Mouse (Mus musculus) liver, adult 2 months (tissue): ENCODE results near the gene Teddm1b. TPM values are rescaled to one million over a fixed set of nuclear protein-coding genes. Genes with fewer than 3 reads are reported as not detected.

ENCODE experiments used
- DNase-seq: peaks from one replicate; pipeline ENCODE4 v3.0.0-alpha.2; 2011; ENCODE audit warnings: low read depth, low spot score; ENCODE audit errors: extremely low read depth
- H3K27ac ChIP-seq: fragments of 200-500 bp; replicated peaks from 2 replicates; pipeline ENCODE4 v1.5.1; 2012; ENCODE audit warnings: low read depth, mild to moderate bottlenecking, control low read depth, inconsistent platforms, low read length; ENCODE audit not compliant: insufficient read depth
- H3K27me3 ChIP-seq: fragments of 200-500 bp; 2 replicates; pipeline ENCODE4 v1.6.1; 2012; ENCODE audit warnings: mild to moderate bottlenecking, moderate library complexity, low read length, inconsistent platforms; ENCODE audit not compliant: control insufficient read depth, insufficient read depth
- H3K36me3 ChIP-seq: fragments of 200-500 bp; 2 replicates; pipeline ENCODE4 v1.6.1; 2012; ENCODE audit warnings: low read length, inconsistent platforms; ENCODE audit not compliant: control insufficient read depth, insufficient read depth
- H3K4me1 ChIP-seq: fragments of 200-500 bp; 2 replicates; pipeline ENCODE4 v1.6.1; 2011; ENCODE audit warnings: low read length; ENCODE audit not compliant: control insufficient read depth, insufficient read depth
- H3K4me3 ChIP-seq: fragments of 200-500 bp; 2 replicates; pipeline ENCODE4 v1.5.1; 2011; ENCODE audit warnings: low read depth, mild to moderate bottlenecking, control low read depth, low read length, moderate library complexity; ENCODE audit not compliant: insufficient read depth
- H3K79me2 ChIP-seq: fragments of 200-500 bp; 2 replicates; pipeline ENCODE4 v1.6.1; 2012; ENCODE audit warnings: inconsistent platforms, mild to moderate bottlenecking, low read length, moderate library complexity; ENCODE audit not compliant: control insufficient read depth, insufficient read depth
- H3K9ac ChIP-seq: fragments of 200-500 bp; 2 replicates; pipeline ENCODE4 v1.6.1; 2012; ENCODE audit warnings: low read depth, mild to moderate bottlenecking, control low read depth, inconsistent platforms, low read length
- CTCF ChIP-seq: fragments of 200-500 bp; IDR thresholded peaks from 2 replicates; pipeline ENCODE4 v1.5.1; 2011; ENCODE audit warnings: low read depth, low read length, control low read depth
- POLR2A ChIP-seq: fragments of 200-500 bp; IDR thresholded peaks from 2 replicates; pipeline ENCODE4 v1.6.1; 2011; ENCODE audit warnings: low read length, control low read depth; ENCODE audit not compliant: insufficient read depth; ENCODE audit errors: extremely low read depth
- WGBS: fragments of 180-500 bp; shearing (Covaris S2); methylation state at CpG from one replicate; pipeline ENCODE4 v1.1.7; 2018; 5-methylcytosine and 5-hydroxymethylcytosine counted together
- polyA plus RNA-seq: library from polyadenylated mRNA; depleted of rRNA; stranded (reverse); fragments of >200 nt; gene quantifications from 2 replicates; pipeline ENCODE4 v1.2.3, GENCODE M21; 2012
- total RNA-seq: library from RNA; depleted of rRNA; stranded (reverse); fragments of >200 nt; gene quantifications from 2 replicates; pipeline ENCODE4 v1.2.3, GENCODE M21; 2014

Teddm1b gene
- total and polyA plus RNA-seq, 2 experiments = 0.09 to 0.10 TPM

DNA sequence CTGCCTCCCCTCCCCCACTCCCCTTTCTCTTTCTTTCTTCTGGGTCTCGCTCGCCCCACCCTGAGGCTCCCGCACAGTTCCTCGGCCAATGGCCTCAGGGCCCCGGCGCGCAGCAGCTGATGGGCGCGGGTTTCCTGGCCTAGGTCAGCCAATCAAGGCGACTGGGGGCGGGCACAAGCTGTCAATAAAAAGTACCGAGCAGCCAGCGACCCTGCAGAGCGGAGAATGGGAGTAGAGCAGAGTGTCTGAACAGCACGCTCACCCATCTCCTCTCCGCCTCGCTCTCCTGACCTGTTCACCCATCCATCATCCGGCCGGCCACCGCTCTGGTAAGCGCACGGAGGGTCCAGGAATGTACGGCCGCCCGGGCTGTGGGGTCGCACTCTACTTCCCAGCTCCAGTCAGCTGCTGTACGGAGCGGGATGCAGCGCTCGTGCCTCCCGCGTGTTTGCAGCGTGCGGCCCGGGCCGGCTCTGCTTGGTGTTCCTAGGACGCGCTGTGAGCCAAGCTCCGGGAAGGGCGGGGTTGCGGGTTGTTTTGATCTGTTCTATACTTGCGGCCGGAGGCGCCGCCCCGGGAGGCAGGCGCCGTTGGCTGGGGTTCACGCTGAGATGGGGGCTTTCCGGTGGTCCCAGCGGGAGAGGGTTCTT is 25.7 kb downstream of the Teddm1b start, which contains the start of the genes Glul and Teddm2:
Gene Glul (plus strand): TSS at position 214 of the 650 bp plus-strand sequence.
Gene Teddm2 (minus strand): TSS at position 498 of the 650 bp plus-strand sequence.
- H3K27ac ChIP-seq = peak within 1 kb of the TSS; percentile 91
- under 1% methylated on average over 51 of the region's 51 CpGs for whole genome bisulfite sequencing
- no peaks in the 10 kb centered on the region for H3K27me3 ChIP-seq
- H3K4me1 ChIP-seq = peaks cover 11% of the 10 kb centered on the region; the same call in 1 of the 2 replicates
- peak; percentile 78 for DNase-seq
- TF ChIP-seq POLR2A (peak; percentile 100), CTCF (no peak)
- peak within 1 kb of the TSS; percentile 96 for H3K9ac ChIP-seq
- H3K4me3 ChIP-seq = peak within 1 kb of the TSS; percentile 88
- H3K79me2 ChIP-seq = peaks cover 16% of the 10 kb centered on the region; the same call in 1 of the 2 replicates
- peaks cover 23% of the 10 kb centered on the region for H3K36me3 ChIP-seq

DNA sequence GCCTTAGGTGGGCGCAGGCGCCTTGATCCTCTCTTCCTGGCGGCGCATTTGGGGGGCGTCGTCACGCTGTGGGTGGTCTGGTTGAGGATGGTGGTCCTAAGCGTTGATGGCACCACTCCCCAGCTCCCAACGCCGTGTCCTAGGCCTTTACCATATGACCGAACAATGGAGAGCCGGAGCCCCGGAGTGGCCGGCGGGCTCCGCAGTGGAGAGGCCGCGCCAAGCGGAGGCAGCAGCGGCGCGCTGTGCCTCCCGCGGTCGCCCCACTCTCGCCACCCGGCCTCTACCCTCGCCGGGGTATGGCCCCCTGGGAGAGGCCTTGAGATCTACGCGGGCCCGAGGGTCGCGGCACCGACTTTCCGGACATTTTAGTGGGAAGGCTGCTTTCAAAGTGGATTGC is 26.2 kb downstream of the Teddm1b start:
- Histone ChIP-seq H3K27ac (peak overlapping the region; percentile 91), H3K36me3 (peaks cover 28% of the 10 kb centered on the region), H3K4me1 (peaks cover 11% of the 10 kb centered on the region; the same call in 1 of the 2 replicates), H3K4me3 (peak overlapping the region; percentile 88), H3K27me3 (no peaks in the 10 kb centered on the region), H3K79me2 (peaks cover 16% of the 10 kb centered on the region; the same call in 1 of the 2 replicates), H3K9ac (peak overlapping the region; percentile 96)
- 1% methylated on average over 36 of the region's 36 CpGs for WGBS
- TF ChIP-seq CTCF (peak; percentile 15; the same call in 1 of the 2 replicates), POLR2A (peak; percentile 32; the same call in 1 of the 2 replicates)
- no peak for DNase-seq

DNA sequence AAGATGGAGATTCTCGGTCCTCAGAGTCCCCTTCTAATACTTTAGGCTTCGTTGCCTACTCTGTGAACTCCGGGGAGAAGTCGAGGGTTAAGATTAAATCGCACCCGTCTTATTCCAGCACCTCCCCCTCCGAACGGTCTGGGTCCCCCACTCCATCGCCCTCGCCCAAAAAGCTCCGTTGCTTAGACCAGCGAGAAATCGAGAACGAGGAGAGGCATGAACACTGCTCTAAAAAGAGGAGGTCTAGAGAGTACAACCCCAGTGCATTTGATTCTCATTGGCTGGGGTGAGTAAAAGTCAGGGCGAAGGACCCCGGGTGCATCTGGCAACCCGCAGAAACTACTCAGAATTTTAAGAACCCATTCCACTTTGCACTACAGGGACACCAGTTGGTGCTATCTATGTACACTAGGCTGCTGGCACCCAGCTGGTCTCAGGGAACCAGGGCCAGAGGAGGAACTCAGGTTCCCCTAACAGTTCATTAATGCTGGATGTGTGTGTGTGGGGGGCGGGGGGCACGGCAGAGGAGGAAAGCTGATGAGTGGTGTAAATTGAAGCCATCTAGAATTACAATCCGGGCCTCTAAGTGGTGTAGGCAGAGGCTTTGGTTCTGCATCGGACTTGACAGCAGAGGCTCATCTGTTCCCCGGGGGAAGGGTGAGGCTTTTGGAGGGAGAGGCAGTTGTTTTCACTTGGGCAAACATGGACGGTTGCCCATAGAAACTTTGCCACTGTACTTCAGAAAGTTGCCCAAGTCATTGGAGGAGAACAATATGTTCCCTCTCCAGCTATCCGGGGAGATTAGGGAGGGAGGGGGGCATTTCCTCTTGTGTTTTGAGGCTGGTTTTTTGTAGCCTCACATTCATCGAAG is 26.9 kb downstream of the Teddm1b start:
- 2% methylated on average over 25 of the region's 25 CpGs for WGBS

DNA sequence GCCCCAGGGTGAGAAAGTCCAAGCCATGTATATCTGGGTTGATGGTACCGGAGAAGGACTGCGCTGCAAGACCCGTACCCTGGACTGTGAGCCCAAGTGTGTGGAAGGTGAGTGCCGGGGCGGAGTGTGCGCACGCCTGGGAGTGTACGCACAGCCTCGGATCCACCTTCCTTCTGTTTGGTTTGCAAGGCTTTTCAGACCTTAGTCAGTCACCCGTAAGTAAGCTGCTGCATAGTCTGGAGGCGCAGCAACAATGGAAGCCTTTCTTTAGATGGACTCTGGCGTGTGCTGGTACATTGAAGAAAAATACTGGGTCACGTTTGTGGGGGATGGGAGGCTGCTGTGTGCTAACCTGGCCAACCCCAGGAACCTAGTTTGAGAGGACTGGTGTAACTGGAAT is 28.9 kb downstream of the Teddm1b start:
- H3K4me1 ChIP-seq = peaks cover 8% of the 10 kb centered on the region; the same call in 1 of the 2 replicates
- no peak for DNase-seq
- WGBS = 88% methylated on average over 13 of the region's 13 CpGs
- peak overlapping the region; percentile 40; the same call in 1 of the 2 replicates for H3K9ac ChIP-seq
- peaks cover 51% of the 10 kb centered on the region for H3K36me3 ChIP-seq
- TF ChIP-seq CTCF (no peak), POLR2A (no peak)
- no peak overlapping the region for H3K27ac ChIP-seq
- no peaks in the 10 kb centered on the region for H3K27me3 ChIP-seq
- H3K79me2 ChIP-seq = peaks cover 16% of the 10 kb centered on the region; the same call in 1 of the 2 replicates
- H3K4me3 ChIP-seq = peak overlapping the region; percentile 20; the same call in 1 of the 2 replicates

More for the DNA sequence above, 26.9 kb downstream of the Teddm1b start:
- Histone ChIP-seq H3K27me3 (no peaks in the 10 kb centered on the region), H3K79me2 (peaks cover 16% of the 10 kb centered on the region; the same call in 1 of the 2 replicates), H3K4me1 (peaks cover 11% of the 10 kb centered on the region; the same call in 1 of the 2 replicates), H3K36me3 (peaks cover 32% of the 10 kb centered on the region), H3K4me3 (peak overlapping the region; percentile 88), H3K27ac (peak overlapping the region; percentile 91), H3K9ac (peak overlapping the region; percentile 96)
- peak; percentile 77 for DNase-seq
- no peak for TF ChIP-seq CTCF
- peak; percentile 35; the same call in 1 of the 2 replicates for TF ChIP-seq POLR2A

DNA sequence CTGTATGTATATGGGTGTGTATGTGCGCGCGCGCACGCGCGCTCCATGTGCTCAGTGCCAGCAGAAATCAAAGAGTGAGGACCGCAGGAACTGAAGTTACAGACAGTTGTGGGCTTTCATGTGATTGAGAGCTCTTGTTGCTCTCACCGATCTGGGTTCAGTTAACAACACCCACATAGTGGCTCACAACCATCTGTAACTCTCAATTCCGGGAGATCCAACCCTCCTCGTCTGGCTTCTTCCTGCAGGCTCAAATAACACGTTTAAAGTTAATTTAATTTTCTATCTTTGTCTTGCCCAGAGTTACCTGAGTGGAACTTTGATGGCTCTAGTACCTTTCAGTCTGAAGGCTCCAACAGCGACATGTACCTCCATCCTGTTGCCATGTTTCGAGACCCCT is 30.1 kb downstream of the Teddm1b start:
- Histone ChIP-seq H3K27me3 (no peaks in the 10 kb centered on the region), H3K79me2 (peaks cover 16% of the 10 kb centered on the region; the same call in 1 of the 2 replicates), H3K36me3 (peaks cover 62% of the 10 kb centered on the region), H3K27ac (no peak overlapping the region), H3K9ac (no peak overlapping the region), H3K4me3 (no peak overlapping the region), H3K4me1 (peaks cover 4% of the 10 kb centered on the region; the same call in 1 of the 2 replicates)
- WGBS = 95% methylated on average over 14 of the region's 14 CpGs
- DNase-seq = no peak
- no peak for TF ChIP-seq POLR2A
- no peak for TF ChIP-seq CTCF
